ENCODE assay signal across 25 mouse cellular contexts in the genomic region with DNA sequence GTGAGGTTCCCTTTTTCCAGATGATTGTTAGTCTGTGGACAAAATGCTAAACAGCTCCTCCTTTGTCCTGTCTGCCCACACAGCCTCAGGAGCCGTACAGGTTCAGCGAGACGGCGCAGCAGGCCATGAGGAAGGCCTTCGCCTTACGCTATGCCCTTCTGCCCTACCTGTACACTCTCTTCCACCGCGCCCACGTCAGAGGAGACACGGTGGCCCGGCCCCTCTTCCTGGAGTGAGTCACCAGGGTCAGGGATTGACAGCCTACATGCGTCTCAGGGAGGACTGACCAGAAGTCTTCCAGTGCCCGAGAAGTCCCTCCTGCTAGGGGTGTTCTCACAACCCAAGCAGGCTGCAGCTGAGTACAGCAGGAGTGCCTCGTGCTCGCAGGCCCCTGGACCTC. TPM values are rescaled to one million over a fixed set of nuclear protein-coding genes. Genes with fewer than 3 reads are reported as not detected.
"Had no signal": no experiment of that assay in that cellular context is flagged by ENCODE, and none has a peak within 500 bp of the region (broad histone marks: within the 10 kb centered on the region; RNA-seq: fewer than 3 reads in every experiment).

No protein-coding gene starts in this region.

- ATAC-seq: hindbrain, embryonic 16.5 days; liver, postnatal 0 days; midbrain, embryonic 16.5 days had no signal

- DNase-seq: kidney, adult 11 months; kidney, adult 9 months; kidney, postnatal 25 days; layer of hippocampus, postnatal 36 days; left cerebral cortex, postnatal 4 days; liver, postnatal 0 days; lung, embryonic 14.5 days; lung, postnatal 14 days; retina, postnatal 1 day; right cerebral cortex, postnatal 25 days; thymus, adult 18-20 months; thymus, postnatal 36 days had no signal

- H3K27ac ChIP-seq: left cerebral cortex, adult 2 months; limb, embryonic 12.5 days; limb, embryonic 15.5 days; liver, embryonic 14.5 days; macrophage; midbrain, embryonic 12.5 days; neural tube, embryonic 13.5 days had no signal

- H3K9ac ChIP-seq: limb, embryonic 12.5 days; limb, embryonic 15.5 days; liver, embryonic 14.5 days; liver, postnatal 0 days; lung, embryonic 14.5 days; midbrain, embryonic 12.5 days; neural tube, embryonic 13.5 days had no signal

- H3K4me3 ChIP-seq: left cerebral cortex, adult 2 months; limb, embryonic 12.5 days; limb, embryonic 15.5 days; midbrain, embryonic 12.5 days; myocyte; neural tube, embryonic 13.5 days had no signal

- H3K4me2 ChIP-seq: limb, embryonic 12.5 days; limb, embryonic 15.5 days; liver, embryonic 11.5 days; lung, embryonic 14.5 days; midbrain, embryonic 12.5 days; neural tube, embryonic 13.5 days had no signal

- H3K27me3 ChIP-seq: limb, embryonic 12.5 days; limb, embryonic 15.5 days; midbrain, embryonic 12.5 days; neural tube, embryonic 13.5 days had no signal

- H3K9me3 ChIP-seq: limb, embryonic 12.5 days; limb, embryonic 15.5 days; midbrain, embryonic 12.5 days; neural tube, embryonic 13.5 days had no signal

- H3K4me1 ChIP-seq: limb, embryonic 12.5 days; midbrain, embryonic 12.5 days; neural tube, embryonic 13.5 days had no signal

RNA-seq across cellular contexts. Expression of gene Card14, which starts 26.5 kb away (rescaled TPM):
- total RNA-seq: monocyte, adult 5-6 weeks had no signal
- polyA plus RNA-seq: lung, embryonic 14.5 days had no signal

RNA-seq across cellular contexts. Expression of gene Ccdc40, which starts 52.7 kb away (rescaled TPM):
- total RNA-seq: neutrophil, adult 5-6 weeks had no signal
